ENCODE assay signal across 8 mouse cellular contexts in genomic region chr11:68940516-68940915, GRCm38 (mm10). TPM values are rescaled to one million over a fixed set of nuclear protein-coding genes. Genes with fewer than 3 reads are reported as not detected.
A peak's percentile ranks its signal among the peaks of the same experiment; 100 is the strongest.
DNase-seq lines count a peak whose midpoint lies in the region; ATAC-seq and TF ChIP-seq lines count a peak whose summit lies in the region.

No protein-coding gene starts in this region.

- H3K4me1 ChIP-seq in heart, embryonic 16.5 days (ENCODE audit: control insufficient read depth, insufficient read depth, low read length): peaks cover 3% of the 10 kb centered on the region
- peaks cover 6% of the 10 kb centered on the region for H3K4me1 ChIP-seq in forebrain, embryonic 13.5 days

- peak overlapping the region; percentile 71 for H3K9ac ChIP-seq in heart, embryonic 16.5 days (ENCODE audit: low read length)
- H3K9ac ChIP-seq in forebrain, embryonic 13.5 days: peak overlapping the region; percentile 74

- 60% methylated on average over 4 of the region's 4 CpGs for WGBS in heart, embryonic 16.5 days
- 54% methylated on average over 4 of the region's 4 CpGs for WGBS in forebrain, embryonic 13.5 days

- no peaks in the 10 kb centered on the region for H3K79me2 ChIP-seq in myocyte (ENCODE audit: control insufficient read depth, insufficient read depth)

- H3K9me3 ChIP-seq in heart, embryonic 16.5 days (replicated peaks; ENCODE audit: control insufficient read depth, low read length): no peaks in the 10 kb centered on the region
- no peaks in the 10 kb centered on the region for H3K9me3 ChIP-seq in forebrain, embryonic 13.5 days (replicated peaks)

- H3K36me3 ChIP-seq in heart, embryonic 16.5 days (ENCODE audit: control insufficient read depth, insufficient read depth): peaks cover 3% of the 10 kb centered on the region; the same call in 1 of the 2 replicates
- H3K36me3 ChIP-seq in forebrain, embryonic 13.5 days (ENCODE audit: poor library complexity, severe bottlenecking): no peaks in the 10 kb centered on the region; the same call in 1 of the 2 replicates
- H3K36me3 ChIP-seq in myocyte (ENCODE audit: control insufficient read depth, insufficient read depth): no peaks in the 10 kb centered on the region

- no peak for ATAC-seq in heart, embryonic 16.5 days (replicated peaks; ENCODE audit: extremely low read depth, insufficient read depth, low FRiP score)
- no peak for ATAC-seq in forebrain, embryonic 13.5 days
- ATAC-seq in activated CD4-positive, CD25-positive, alpha-beta regulatory T cell, adult 4 months: no peak

- no peaks in the 10 kb centered on the region for H3K27me3 ChIP-seq in heart, embryonic 16.5 days (ENCODE audit: control insufficient read depth, insufficient read depth, low read length)
- H3K27me3 ChIP-seq in forebrain, embryonic 13.5 days: no peaks in the 10 kb centered on the region
- H3K27me3 ChIP-seq in myocyte (ENCODE audit: control insufficient read depth, insufficient read depth, insufficient read length): no peaks in the 10 kb centered on the region

- H3ac ChIP-seq in myocyte (ENCODE audit: control insufficient read depth, insufficient read length): no peak overlapping the region

- H3K4me2 ChIP-seq in heart, embryonic 16.5 days (ENCODE audit: low read depth, low read length): peak overlapping the region; percentile 67
- peak overlapping the region; percentile 67 for H3K4me2 ChIP-seq in forebrain, embryonic 13.5 days
- peak overlapping the region; percentile 91 for H3K4me2 ChIP-seq in myocyte (ENCODE audit: low read depth)

- no peak for TF ChIP-seq POLR2A in myocyte (IDR thresholded peaks at IDR 0.05; ENCODE audit: insufficient read length, low read depth)

- no peak for DNase-seq in heart, adult 18-20 months
- peak; percentile 76 for DNase-seq in kidney, postnatal 10 days
- no peak for DNase-seq in frontal cortex, postnatal 14 days (ENCODE audit: low spot score in 2 of 2)
- DNase-seq in thymus, postnatal 4 days: no peak

- H3K4me3 ChIP-seq in heart, embryonic 16.5 days (ENCODE audit: low read length): peak overlapping the region; percentile 61
- H3K4me3 ChIP-seq in forebrain, embryonic 13.5 days: peak overlapping the region; percentile 49
- peak overlapping the region; percentile 21 for H3K4me3 ChIP-seq in myocyte

- no peak overlapping the region for H3K27ac ChIP-seq in heart, embryonic 16.5 days (ENCODE audit: low read length)
- no peak overlapping the region for H3K27ac ChIP-seq in forebrain, embryonic 13.5 days

TF ChIP-seq in myocyte, 11 proteins besides CTCF, POLR2A, EP300 and RAD21:
- TF ChIP-seq TCF12 (IDR thresholded peaks at IDR 0.05; ENCODE audit: insufficient read depth, poor library complexity, severe bottlenecking) (no peak), USF1 (IDR thresholded peaks at IDR 0.05; ENCODE audit: low read depth) (no peak), SRF (IDR thresholded peaks at IDR 0.05; ENCODE audit: control insufficient read depth, insufficient read length, low read depth) (no peak), MYOG (IDR thresholded peaks at IDR 0.05; ENCODE audit: control insufficient read depth in 1 of 3, insufficient read depth in 1 of 3, insufficient read length in 2 of 3, low read depth in 2 of 3) (no peak), POLR2AphosphoS2 (IDR thresholded peaks at IDR 0.05; ENCODE audit: insufficient read length, low read depth) (no peak), CEBPB (IDR thresholded peaks at IDR 0.05; ENCODE audit: insufficient read depth, poor library complexity, severe bottlenecking) (no peak), MAX (IDR thresholded peaks at IDR 0.05; ENCODE audit: low read depth) (no peak), TCF3 (IDR thresholded peaks at IDR 0.05; ENCODE audit: insufficient read length, low read depth) (no peak), REST (IDR thresholded peaks at IDR 0.05; ENCODE audit: insufficient read depth, insufficient read length) (no peak), MYOD1 (IDR thresholded peaks at IDR 0.05; ENCODE audit: control insufficient read depth in 1 of 3, insufficient read length in 2 of 3, low read depth in 2 of 3) (no peak), E2F4 (IDR thresholded peaks at IDR 0.05; ENCODE audit: insufficient read depth) (no peak)

RNA-seq across cellular contexts. Expression of gene Odf4, which starts 13.6 kb away (rescaled TPM):
- not detected in 2 replicates for polyA plus RNA-seq in heart, embryonic 16.5 days (2015; fragmentation: Nextera tagmentation; extraction: Ambion mirVana)
- not detected for total RNA-seq in heart, adult 18-20 months (2021)
- 0.23 TPM in 1 of 2 replicates, not detected in the other for polyA plus RNA-seq in forebrain, embryonic 13.5 days (2015; fragmentation: Nextera tagmentation; extraction: Ambion mirVana)
- polyA plus RNA-seq in myocyte (2012; fragmentation: generic; extraction: Trizol): not detected
- polyA plus RNA-seq in activated CD4-positive, CD25-positive, alpha-beta regulatory T cell, adult 4 months (2017; shearing (Covaris generic)): not detected

RNA-seq across cellular contexts. Expression of gene Arhgef15, which starts 16.8 kb away (rescaled TPM):
- 13.1 and 15.4 TPM in 2 replicates for polyA plus RNA-seq in heart, embryonic 16.5 days (2015; fragmentation: Nextera tagmentation; extraction: Ambion mirVana)
- total RNA-seq in heart, adult 18-20 months (2021): 10 to 100 TPM; 20.6 to 23.5 TPM
- polyA plus RNA-seq in forebrain, embryonic 13.5 days (2015; fragmentation: Nextera tagmentation; extraction: Ambion mirVana): 5.9 and 6.8 TPM in 2 replicates
- polyA plus RNA-seq in myocyte (2012; fragmentation: generic; extraction: Trizol): 0.49 TPM
- under 1 TPM; 0.10 to 0.28 TPM for polyA plus RNA-seq in activated CD4-positive, CD25-positive, alpha-beta regulatory T cell, adult 4 months (2017; shearing (Covaris generic))

RNA-seq across cellular contexts. Expression of gene Slc25a35, which starts 27.4 kb away (rescaled TPM):
- 1.7 and 2.2 TPM in 2 replicates for polyA plus RNA-seq in heart, embryonic 16.5 days (2015; fragmentation: Nextera tagmentation; extraction: Ambion mirVana)
- total RNA-seq in heart, adult 18-20 months (2021): 1 to 10 TPM; 4.8 to 9.3 TPM
- polyA plus RNA-seq in forebrain, embryonic 13.5 days (2015; fragmentation: Nextera tagmentation; extraction: Ambion mirVana): 1.2 and 1.4 TPM in 2 replicates
- polyA plus RNA-seq in myocyte (2012; fragmentation: generic; extraction: Trizol): 2.3 TPM
- 1 to 10 TPM; 7.2 to 7.6 TPM for polyA plus RNA-seq in activated CD4-positive, CD25-positive, alpha-beta regulatory T cell, adult 4 months (2017; shearing (Covaris generic))

RNA-seq across cellular contexts. Expression of gene Rangrf, which starts 34.5 kb away (rescaled TPM):
- polyA plus RNA-seq in heart, embryonic 16.5 days (2015; fragmentation: Nextera tagmentation; extraction: Ambion mirVana): 79.2 and 84.3 TPM in 2 replicates
- 100 to 1,000 TPM in 1 of 2 experiments, 10 to 100 TPM in 1; 87.5 to 102 TPM for total RNA-seq in heart, adult 18-20 months (2021)
- 46.8 and 49.3 TPM in 2 replicates for polyA plus RNA-seq in forebrain, embryonic 13.5 days (2015; fragmentation: Nextera tagmentation; extraction: Ambion mirVana)
- polyA plus RNA-seq in myocyte (2012; fragmentation: generic; extraction: Trizol): 56.4 TPM
- 10 to 100 TPM; 42.2 to 48.3 TPM for polyA plus RNA-seq in activated CD4-positive, CD25-positive, alpha-beta regulatory T cell, adult 4 months (2017; shearing (Covaris generic))

RNA-seq across cellular contexts. Expression of gene Rpl26, which starts 39.1 kb away (rescaled TPM):
- polyA plus RNA-seq in heart, embryonic 16.5 days (2015; fragmentation: Nextera tagmentation; extraction: Ambion mirVana): 505 and 551 TPM in 2 replicates
- total RNA-seq in heart, adult 18-20 months (2021): 100 to 1,000 TPM; 679 to 731 TPM
- 787 and 887 TPM in 2 replicates for polyA plus RNA-seq in forebrain, embryonic 13.5 days (2015; fragmentation: Nextera tagmentation; extraction: Ambion mirVana)
- 695 TPM for polyA plus RNA-seq in myocyte (2012; fragmentation: generic; extraction: Trizol)
- polyA plus RNA-seq in activated CD4-positive, CD25-positive, alpha-beta regulatory T cell, adult 4 months (2017; shearing (Covaris generic)): 1,000 to 10,000 TPM; 2,145 to 2,203 TPM
